Mouse (Mus musculus): ENCODE data around the gene Rps16. TPM values are rescaled to one million over a fixed set of nuclear protein-coding genes. Genes with fewer than 3 reads are reported as not detected.

Rps16 gene
- polyA plus RNA-seq, 1 experiment from 2014 or later: 955 TPM

DNA sequence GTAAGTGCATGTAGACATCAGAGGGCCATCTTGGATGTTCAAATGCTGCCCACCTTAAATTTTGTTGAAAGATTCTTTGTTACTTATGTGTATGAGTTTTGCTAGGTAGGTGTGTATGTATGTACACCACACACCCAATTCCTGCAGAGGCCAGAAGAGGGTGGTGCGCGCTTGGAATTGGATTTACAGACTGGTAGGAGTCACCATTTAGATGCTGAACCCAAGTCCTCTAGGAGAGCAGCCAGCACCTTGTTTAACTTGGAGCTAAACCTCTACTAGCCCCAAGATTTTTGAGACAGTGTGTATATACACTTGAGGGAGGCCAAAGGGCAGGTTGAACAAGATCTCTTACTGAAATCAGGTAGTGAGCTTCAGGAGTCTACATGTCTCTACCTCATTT is 2.8 kb downstream of the Rps16 start:
- Histone ChIP-seq H3K4me3 (ENCODE audit: low read depth, low read length) (no peak overlapping the region), H3K9me3 (ENCODE audit: control insufficient read depth, low read length) (no peaks in the 10 kb centered on the region), H3K27ac (replicated peaks) (no peak overlapping the region), H3K36me3 (ENCODE audit: control insufficient read depth, insufficient read depth, low read length) (peaks cover 7% of the 10 kb centered on the region), H3K9ac (ENCODE audit: low read length) (no peak overlapping the region), H3K27me3 (ENCODE audit: control insufficient read depth, insufficient read depth, low read length) (no peaks in the 10 kb centered on the region), H3K4me1 (replicated peaks; ENCODE audit: control insufficient read depth, insufficient read depth) (peaks cover 12% of the 10 kb centered on the region), H3K4me2 (replicated peaks; ENCODE audit: low read depth) (no peak overlapping the region)
- TF ChIP-seq CTCF (IDR thresholded peaks at IDR 0.05; ENCODE audit: low read depth) (peak; percentile 58), EP300 (optimal IDR thresholded peaks at IDR 0.05) (no peak)
- no peak for ATAC-seq (ENCODE audit: low FRiP score, low TSS enrichment)
- DNase-seq (ENCODE audit: low spot score): peak; percentile 56
- WGBS: 74% methylated on average over 2 of the region's 2 CpGs

DNA sequence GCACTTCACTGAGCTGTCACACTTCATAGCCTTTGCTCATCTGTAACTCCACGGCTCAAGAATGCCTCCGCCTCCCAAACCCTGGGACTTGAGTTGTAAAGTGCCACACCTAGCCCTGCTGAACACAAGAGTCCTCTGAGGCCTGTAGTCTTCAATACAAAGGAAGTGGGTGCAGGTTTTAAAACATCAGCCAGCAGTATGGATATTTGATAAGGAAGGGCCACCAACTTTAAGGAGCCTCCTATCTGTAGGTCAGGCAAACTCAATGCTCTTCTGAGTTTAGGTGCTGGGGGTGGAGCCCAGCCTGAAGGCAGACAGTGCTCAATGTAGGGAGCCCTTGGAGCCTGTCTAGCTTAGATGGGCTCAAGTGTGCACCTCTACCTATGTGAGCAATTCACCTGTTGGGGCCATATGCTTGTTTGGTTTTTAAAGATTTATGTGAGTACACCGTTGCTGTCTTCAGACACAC is 3.7 kb downstream of the Rps16 start:
- Histone ChIP-seq H3K9ac (ENCODE audit: low read length) (no peak overlapping the region), H3K27me3 (ENCODE audit: control insufficient read depth, insufficient read depth, low read length) (no peaks in the 10 kb centered on the region), H3K36me3 (ENCODE audit: control insufficient read depth, insufficient read depth, low read length) (peaks cover 7% of the 10 kb centered on the region), H3K27ac (replicated peaks) (no peak overlapping the region), H3K4me2 (replicated peaks; ENCODE audit: low read depth) (no peak overlapping the region), H3K4me3 (ENCODE audit: low read depth, low read length) (no peak overlapping the region), H3K4me1 (replicated peaks; ENCODE audit: control insufficient read depth, insufficient read depth) (peaks cover 12% of the 10 kb centered on the region), H3K9me3 (ENCODE audit: control insufficient read depth, low read length) (no peaks in the 10 kb centered on the region)
- DNase-seq (ENCODE audit: low spot score): no peak
- TF ChIP-seq CTCF (IDR thresholded peaks at IDR 0.05; ENCODE audit: low read depth): no peak
- TF ChIP-seq EP300 (optimal IDR thresholded peaks at IDR 0.05): no peak
- 87% methylated on average over 3 of the region's 3 CpGs for WGBS
- ATAC-seq (ENCODE audit: low FRiP score, low TSS enrichment): no peak

DNA sequence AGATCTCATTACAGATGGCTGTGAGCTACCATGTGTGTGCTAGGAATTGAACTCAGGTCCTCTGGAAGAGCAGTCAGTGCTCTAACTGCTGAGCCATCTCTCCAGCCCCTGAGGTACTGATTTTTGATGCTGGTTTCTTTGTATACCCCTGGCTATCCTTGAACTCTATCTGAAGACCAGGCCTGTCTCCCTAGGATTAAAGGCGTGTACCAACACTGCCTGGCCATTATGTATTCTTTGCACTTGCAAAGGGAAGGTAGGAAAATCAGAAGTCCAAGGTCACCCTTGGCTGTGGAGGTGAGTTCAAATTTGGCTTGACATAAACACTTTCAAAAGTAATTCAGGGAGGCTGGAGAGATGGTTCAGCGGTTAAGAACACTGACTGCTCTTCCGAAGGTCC is 4.1 kb downstream of the Rps16 start:
- ATAC-seq (ENCODE audit: low FRiP score, low TSS enrichment): no peak
- no peak overlapping the region for H3K9ac ChIP-seq (ENCODE audit: low read length)
- H3K27ac ChIP-seq (replicated peaks): no peak overlapping the region
- no peaks in the 10 kb centered on the region for H3K27me3 ChIP-seq (ENCODE audit: control insufficient read depth, insufficient read depth, low read length)
- peaks cover 9% of the 10 kb centered on the region for H3K36me3 ChIP-seq (ENCODE audit: control insufficient read depth, insufficient read depth, low read length)
- TF ChIP-seq CTCF (IDR thresholded peaks at IDR 0.05; ENCODE audit: low read depth) (no peak), EP300 (optimal IDR thresholded peaks at IDR 0.05) (no peak)
- no peaks in the 10 kb centered on the region for H3K9me3 ChIP-seq (ENCODE audit: control insufficient read depth, low read length)
- no peak for DNase-seq (ENCODE audit: low spot score)
- no peak overlapping the region for H3K4me2 ChIP-seq (replicated peaks; ENCODE audit: low read depth)
- H3K4me1 ChIP-seq (replicated peaks; ENCODE audit: control insufficient read depth, insufficient read depth): peaks cover 12% of the 10 kb centered on the region
- H3K4me3 ChIP-seq (ENCODE audit: low read depth, low read length): no peak overlapping the region
- 92% methylated on average over 3 of the region's 3 CpGs for WGBS

DNA sequence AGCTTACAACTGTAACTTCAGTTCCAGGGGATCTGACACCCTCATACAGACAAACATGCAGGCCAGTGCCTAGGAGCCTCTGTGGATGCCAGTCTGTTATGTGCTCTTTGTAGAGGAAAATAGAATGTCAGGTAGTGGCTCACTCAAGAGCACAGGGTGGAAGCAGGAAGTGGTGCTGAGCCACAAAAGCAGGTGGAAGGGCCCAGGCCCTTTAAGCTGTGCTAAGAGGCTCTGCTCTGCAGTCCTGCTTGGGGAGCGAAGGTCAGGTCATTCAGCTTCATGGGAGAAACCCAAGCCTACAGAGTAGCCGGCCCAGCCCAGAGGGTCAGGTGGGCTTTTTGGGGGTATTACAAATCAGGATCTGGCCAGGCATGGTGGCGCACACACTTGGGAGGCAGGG is 4.8 kb downstream of the Rps16 start:
- no peak overlapping the region for H3K27ac ChIP-seq (replicated peaks)
- H3K27me3 ChIP-seq (ENCODE audit: control insufficient read depth, insufficient read depth, low read length): no peaks in the 10 kb centered on the region

DNA sequence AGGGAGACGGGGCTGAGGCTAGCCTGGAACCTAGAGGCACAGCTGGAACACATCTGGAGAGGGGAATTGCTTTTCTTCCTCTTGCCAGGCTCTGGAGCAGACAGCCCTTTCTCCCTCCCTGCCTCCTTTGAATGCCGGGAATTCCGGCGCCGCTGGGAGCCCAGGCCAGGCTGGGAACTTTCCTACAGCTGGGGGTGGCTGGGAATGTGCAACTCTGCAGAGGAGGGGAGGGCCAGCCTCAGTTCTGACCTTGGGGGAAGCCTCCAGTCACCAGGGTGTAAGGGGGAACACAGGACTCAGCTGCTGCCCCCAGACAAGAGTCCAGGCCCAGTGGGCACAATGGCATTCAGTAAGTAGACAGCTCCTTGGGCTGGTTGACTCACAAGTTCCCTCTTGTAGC is 6.5 kb downstream of the Rps16 start:
- ATAC-seq (ENCODE audit: low FRiP score, low TSS enrichment) (peak; percentile 38), DNase-seq (ENCODE audit: low spot score) (peak; percentile 46)
- 10% methylated on average over 5 of the region's 5 CpGs for WGBS
- H3K9ac ChIP-seq (ENCODE audit: low read length): no peak overlapping the region
- peaks cover 18% of the 10 kb centered on the region for H3K36me3 ChIP-seq (ENCODE audit: control insufficient read depth, insufficient read depth, low read length)
- peaks cover 9% of the 10 kb centered on the region for H3K4me1 ChIP-seq (replicated peaks; ENCODE audit: control insufficient read depth, insufficient read depth)
- H3K27me3 ChIP-seq (ENCODE audit: control insufficient read depth, insufficient read depth, low read length): no peaks in the 10 kb centered on the region
- no peak overlapping the region for H3K4me3 ChIP-seq (ENCODE audit: low read depth, low read length)
- peak overlapping the region; percentile 87 for H3K27ac ChIP-seq (replicated peaks)
- H3K9me3 ChIP-seq (ENCODE audit: control insufficient read depth, low read length): no peaks in the 10 kb centered on the region
- TF ChIP-seq EP300 (optimal IDR thresholded peaks at IDR 0.05): no peak
- 0 out of 2 replicates have a peak, but pooled peaks have one; percentile 10 for TF ChIP-seq CTCF (IDR thresholded peaks at IDR 0.05; ENCODE audit: low read depth)
- 0 out of 2 replicates have a peak overlapping the region, but pooled peaks have one; percentile 17 for H3K4me2 ChIP-seq (replicated peaks; ENCODE audit: low read depth)

More for the DNA sequence above, 4.8 kb downstream of the Rps16 start:
- DNase-seq (ENCODE audit: low spot score) (no peak), ATAC-seq (ENCODE audit: low FRiP score, low TSS enrichment) (no peak)
- H3K4me3 ChIP-seq (ENCODE audit: low read depth, low read length): no peak overlapping the region
- peaks cover 14% of the 10 kb centered on the region for H3K36me3 ChIP-seq (ENCODE audit: control insufficient read depth, insufficient read depth, low read length)
- no peak overlapping the region for H3K4me2 ChIP-seq (replicated peaks; ENCODE audit: low read depth)
- peaks cover 9% of the 10 kb centered on the region for H3K4me1 ChIP-seq (replicated peaks; ENCODE audit: control insufficient read depth, insufficient read depth)
- no peak for TF ChIP-seq EP300 (optimal IDR thresholded peaks at IDR 0.05)
- no peaks in the 10 kb centered on the region for H3K9me3 ChIP-seq (ENCODE audit: control insufficient read depth, low read length)
- H3K9ac ChIP-seq (ENCODE audit: low read length): no peak overlapping the region
- 88% methylated on average over 3 of the region's 3 CpGs for WGBS

DNA sequence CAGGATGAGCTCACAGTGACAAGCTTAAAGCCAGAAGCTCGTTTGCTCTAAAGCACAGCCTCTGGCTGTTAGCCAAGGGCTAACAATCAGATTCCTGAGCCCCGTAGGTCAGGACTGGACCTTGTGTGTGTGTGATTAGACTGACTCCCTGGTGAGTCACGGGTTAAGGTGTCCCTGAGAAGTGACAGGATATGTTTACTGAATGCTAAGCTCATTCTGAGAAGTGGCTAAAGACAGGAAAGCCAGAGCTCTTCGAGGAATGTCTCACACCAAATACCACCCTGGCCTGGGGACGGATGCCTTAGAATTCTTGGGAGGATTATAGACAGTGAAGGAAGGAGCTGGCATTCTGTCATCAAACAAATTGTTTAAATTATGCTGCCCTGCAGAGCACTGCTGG is 7.5 kb downstream of the Rps16 start:
- H3K36me3 ChIP-seq (ENCODE audit: control insufficient read depth, insufficient read depth, low read length): peaks cover 20% of the 10 kb centered on the region

More for the DNA sequence above, 7.5 kb downstream of the Rps16 start:
- Histone ChIP-seq H3K27ac (replicated peaks) (peak overlapping the region; percentile 87), H3K9me3 (ENCODE audit: control insufficient read depth, low read length) (no peaks in the 10 kb centered on the region), H3K9ac (ENCODE audit: low read length) (peak overlapping the region; percentile 48), H3K4me1 (replicated peaks; ENCODE audit: control insufficient read depth, insufficient read depth) (peaks cover 9% of the 10 kb centered on the region), H3K4me2 (replicated peaks; ENCODE audit: low read depth) (peak overlapping the region; percentile 15), H3K4me3 (ENCODE audit: low read depth, low read length) (no peak overlapping the region), H3K27me3 (ENCODE audit: control insufficient read depth, insufficient read depth, low read length) (no peaks in the 10 kb centered on the region)
- DNase-seq (ENCODE audit: low spot score) (peak; percentile 51), ATAC-seq (ENCODE audit: low FRiP score, low TSS enrichment) (peak; percentile 75)
- under 1% methylated on average over 5 of the region's 5 CpGs for WGBS
- TF ChIP-seq EP300 (optimal IDR thresholded peaks at IDR 0.05): peak; percentile 77
- no peak for TF ChIP-seq CTCF (IDR thresholded peaks at IDR 0.05; ENCODE audit: low read depth)
